Mouse (Mus musculus): ENCODE data around the gene Tmco1.

The Tmco1 gene

DNA sequence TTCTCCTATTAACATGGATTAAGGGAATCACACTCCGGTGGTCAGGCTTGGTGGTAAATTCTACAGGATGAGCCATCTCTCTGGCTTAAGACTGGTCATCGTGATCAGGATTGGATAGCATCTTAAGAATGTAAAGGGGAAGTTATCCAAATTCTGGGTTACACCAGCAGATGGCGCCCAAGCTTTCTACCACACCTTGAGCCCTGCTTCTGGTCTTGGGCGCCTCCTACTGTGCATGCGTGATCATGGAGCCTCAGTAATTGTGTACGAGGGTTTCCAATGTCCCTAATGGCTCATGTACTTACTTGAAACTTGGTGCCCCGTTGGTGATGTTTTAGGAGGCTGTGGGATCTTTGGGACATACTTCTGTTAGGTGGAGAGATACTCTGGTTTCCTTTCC is 61.7 kb downstream of the Tmco1 start:
- DNase-seq (ENCODE audit: low read depth, low spot score): no peak

DNA sequence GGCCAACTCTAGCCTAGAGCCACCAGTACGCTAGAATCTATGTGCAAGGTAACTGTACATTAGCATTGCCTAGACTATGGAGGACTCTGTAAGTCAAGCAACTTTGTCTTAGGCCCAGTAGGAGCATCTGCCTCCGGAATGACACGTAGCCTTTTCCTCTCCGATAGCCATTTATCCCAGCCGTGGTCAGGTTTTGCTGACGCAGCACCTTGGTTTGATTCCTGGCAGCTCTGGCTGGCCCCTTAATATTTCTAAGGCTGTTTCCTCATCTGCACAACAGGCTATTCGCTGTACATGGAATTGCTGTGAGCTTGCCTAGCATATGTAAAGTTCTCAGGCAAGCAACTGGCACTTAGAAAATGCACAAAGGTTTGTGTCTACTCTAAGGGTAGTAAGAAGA is 64.6 kb downstream of the Tmco1 start:
- no peak for DNase-seq (ENCODE audit: low read depth, low spot score)

GRCm38 (mm10) chr1:167374003-167374784 is 66.0 kb downstream of the Tmco1 start:
- DNase-seq (ENCODE audit: low read depth, low spot score): no peak

DNA sequence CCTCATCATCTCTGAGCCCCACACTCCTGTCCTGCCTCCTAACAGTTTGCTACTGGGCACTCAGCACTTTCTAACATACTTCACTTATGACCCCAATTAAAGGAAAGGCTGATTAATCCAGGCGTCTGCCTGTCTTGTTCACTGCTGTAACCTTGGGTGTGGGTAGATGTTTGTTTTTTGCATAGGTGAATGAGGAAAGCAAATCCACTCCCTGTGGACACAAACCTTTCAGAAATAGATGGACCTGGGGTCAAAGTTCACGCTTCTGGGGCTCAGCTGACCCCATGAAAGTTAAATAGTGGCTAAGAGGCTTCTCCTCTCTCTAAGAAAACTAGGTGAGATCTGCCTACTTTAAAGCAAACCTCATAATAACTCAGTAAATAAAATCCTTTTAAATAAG is 66.8 kb downstream of the Tmco1 start:
- no peak for DNase-seq (ENCODE audit: low read depth, low spot score)

GRCm38 (mm10) chr1:167378019-167378418 is 69.8 kb downstream of the Tmco1 start:
- DNase-seq (ENCODE audit: low read depth, low spot score): no peak

DNA sequence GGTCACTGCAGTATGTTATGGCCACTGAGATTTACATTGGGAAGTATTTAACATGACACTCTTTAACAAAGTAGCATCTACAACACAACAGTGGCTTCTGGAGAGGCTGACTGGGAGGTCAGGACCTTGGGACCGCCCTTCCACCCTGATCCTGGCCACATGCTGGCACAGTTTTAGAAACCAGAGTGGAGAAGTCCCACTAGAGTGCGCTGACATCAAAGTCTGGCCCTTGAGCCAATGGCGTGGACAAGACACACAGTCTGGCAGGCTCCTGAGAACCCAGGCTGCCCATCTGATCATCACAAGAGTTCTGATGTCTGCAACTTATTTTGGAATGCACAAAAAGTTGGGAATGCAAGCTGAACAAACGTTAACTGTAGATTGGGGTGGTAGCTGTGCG is 71.6 kb downstream of the Tmco1 start:
- DNase-seq (ENCODE audit: low read depth, low spot score): no peak

DNA sequence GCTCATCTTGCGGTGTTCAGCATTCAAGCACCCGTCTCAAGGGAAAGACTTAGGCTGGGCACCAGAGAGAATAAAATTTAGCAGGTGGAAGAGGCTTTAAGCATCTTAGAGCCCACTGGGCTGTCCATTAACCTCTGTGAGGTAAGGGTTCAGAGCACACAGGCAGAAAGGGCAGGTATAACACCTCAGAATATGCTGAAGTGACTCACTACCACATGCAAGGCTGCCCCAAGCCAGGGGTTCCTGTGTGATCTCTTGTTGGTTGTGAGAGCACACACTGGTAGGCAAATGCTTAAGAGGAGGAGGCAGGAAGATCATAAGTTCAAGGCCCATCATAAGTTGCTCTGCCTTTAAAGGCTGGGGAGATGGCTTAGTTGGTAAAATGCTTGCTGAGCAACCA is 72.0 kb downstream of the Tmco1 start:
- no peak for DNase-seq (ENCODE audit: low read depth, low spot score)

DNA sequence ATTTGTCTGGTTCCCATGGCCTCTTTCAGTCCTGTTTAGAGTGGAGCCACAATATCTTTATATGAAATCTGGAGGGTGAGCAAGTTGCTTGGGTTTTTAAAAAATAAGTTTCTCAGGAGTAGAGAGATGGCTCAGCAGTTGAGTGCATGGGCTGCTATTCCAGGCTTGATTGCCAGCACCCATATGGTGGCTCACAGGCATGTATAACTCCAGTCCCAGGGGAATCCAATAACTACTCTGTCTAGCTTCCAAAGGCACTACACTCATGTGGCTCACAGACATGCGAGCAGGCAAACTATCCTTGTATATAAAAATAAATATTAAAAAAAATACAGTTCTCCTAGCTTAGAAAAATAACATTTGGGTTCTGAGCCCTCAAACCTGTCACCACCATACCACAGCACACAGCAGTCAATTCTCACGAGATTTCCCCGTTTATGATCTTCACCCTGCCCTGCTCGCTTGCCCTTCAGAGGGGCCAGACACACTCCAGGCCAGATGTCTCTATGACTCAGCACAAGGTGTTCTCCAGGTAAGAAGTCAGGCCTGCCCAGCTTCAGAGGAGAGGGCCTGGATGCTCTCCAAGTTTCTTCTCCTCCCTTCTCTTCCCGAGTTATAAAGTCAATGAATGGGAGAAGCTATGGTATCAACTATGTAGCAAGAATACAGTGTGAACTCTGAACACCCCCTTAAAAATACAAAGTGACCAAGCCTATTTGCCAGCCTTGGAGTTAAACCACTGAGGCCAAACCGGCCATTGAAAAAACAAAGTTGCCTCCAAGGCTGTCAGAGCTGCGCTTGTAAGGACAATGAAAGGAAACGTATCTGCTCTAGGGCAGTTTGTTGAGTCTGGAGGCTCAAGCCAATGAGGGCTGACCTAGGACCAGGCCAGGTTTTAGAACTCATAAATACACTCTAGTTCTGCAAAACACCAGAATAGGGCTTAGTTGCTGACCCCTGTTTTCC is 73.2 kb downstream of the Tmco1 start:
- DNase-seq (ENCODE audit: low read depth, low spot score): peak; percentile 36

DNA sequence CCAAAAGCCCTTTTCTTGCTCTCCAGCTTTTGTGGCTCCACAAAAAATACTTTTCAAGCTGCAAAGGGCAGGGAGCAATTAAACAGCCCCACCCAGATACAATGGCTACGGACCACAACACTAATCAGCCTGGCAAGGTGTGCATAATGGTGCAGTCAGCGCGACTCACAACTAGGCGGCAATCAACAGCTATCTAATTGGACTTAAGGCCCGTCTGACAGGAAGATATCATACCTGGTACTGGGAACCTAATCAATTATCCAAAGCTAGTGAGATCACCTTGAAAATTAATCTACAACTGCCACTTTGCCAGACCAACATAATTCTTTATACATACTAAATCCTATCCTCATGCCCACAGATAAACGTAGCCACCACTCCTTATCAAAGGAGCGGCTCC is 74.1 kb downstream of the Tmco1 start:
- DNase-seq (ENCODE audit: low read depth, low spot score): no peak

- no peak for DNase-seq (ENCODE audit: low read depth, low spot score)
Observed at GRCm38 (mm10) chr1:167382763-167383162, 74.6 kb downstream of the Tmco1 start.

GRCm38 (mm10) chr1:167383178-167383577 is 75.0 kb downstream of the Tmco1 start:
- DNase-seq (ENCODE audit: low read depth, low spot score): no peak
